Mouse (Mus musculus) hindbrain, embryonic 16.5 days (tissue): ENCODE results near the gene Suclg1. TPM values are rescaled to one million over a fixed set of nuclear protein-coding genes. Genes with fewer than 3 reads are reported as not detected.

ENCODE experiments used
- ATAC-seq: fragments of 200-750 bp; cut with Nextera tagmentation; 2 replicates; pipeline ENCODE4 v1.8.0; 2017; ENCODE audit warnings: moderate TSS enrichment, moderate library complexity
- H3K27ac ChIP-seq: fragments of 300-500 bp; sonication (generic); 2 replicates; pipeline ENCODE4 v1.5.1; 2014; ENCODE audit warnings: low read depth, mild to moderate bottlenecking, control low read depth, low read length, moderate library complexity
- H3K27me3 ChIP-seq: fragments of 300-500 bp; sonication (generic); replicated peaks from 2 replicates; pipeline ENCODE4 v1.6.1; 2014; ENCODE audit warnings: low read length; ENCODE audit not compliant: control insufficient read depth, insufficient read depth
- H3K36me3 ChIP-seq: fragments of 300-500 bp; sonication (generic); 2 replicates; pipeline ENCODE4 v1.6.1; 2014; ENCODE audit warnings: mild to moderate bottlenecking, low read length, moderate library complexity, mixed read lengths; ENCODE audit not compliant: control insufficient read depth, insufficient read depth
- H3K4me1 ChIP-seq: fragments of 300-500 bp; sonication (generic); 2 replicates; pipeline ENCODE4 v1.6.1; 2014; ENCODE audit warnings: low read depth, low read length; ENCODE audit not compliant: control insufficient read depth, insufficient read depth
- H3K4me2 ChIP-seq: fragments of 300-500 bp; sonication (generic); 2 replicates; pipeline ENCODE4 v1.6.1; 2014; ENCODE audit warnings: mild to moderate bottlenecking, low read length, control low read depth, moderate library complexity
- H3K4me3 ChIP-seq: fragments of 300-500 bp; sonication (generic); 2 replicates; pipeline ENCODE4 v1.5.1; 2014; ENCODE audit warnings: mild to moderate bottlenecking, low read length, control low read depth, moderate library complexity
- H3K9ac ChIP-seq: fragments of 300-500 bp; sonication (generic); 2 replicates; pipeline ENCODE4 v1.6.1; 2014; ENCODE audit warnings: low read depth, mild to moderate bottlenecking, control low read depth, low read length, moderate library complexity
- H3K9me3 ChIP-seq: fragments of 300-500 bp; sonication (generic); 2 replicates; pipeline ENCODE4 v1.6.1; 2014; ENCODE audit warnings: mild to moderate bottlenecking, low read length, moderate library complexity; ENCODE audit not compliant: control insufficient read depth
- WGBS: fragments of 180-500 bp; shearing (Covaris S2); extraction: QIAGEN DNeasy Blood & Tissue Kit; methylation state at CpG from one replicate; pipeline ENCODE4 v1.1.7; 2014; 5-methylcytosine and 5-hydroxymethylcytosine counted together
- polyA plus RNA-seq: library from polyadenylated mRNA; unstranded; fragments of >200 nt; fragmentation: Nextera tagmentation; extraction: Ambion mirVana; gene quantifications from 2 replicates; pipeline ENCODE4 v1.2.1, GENCODE M21; 2015

Gene Suclg1
- polyA plus RNA-seq, 1 experiment from 2014 or later, result 151 TPM

DNA sequence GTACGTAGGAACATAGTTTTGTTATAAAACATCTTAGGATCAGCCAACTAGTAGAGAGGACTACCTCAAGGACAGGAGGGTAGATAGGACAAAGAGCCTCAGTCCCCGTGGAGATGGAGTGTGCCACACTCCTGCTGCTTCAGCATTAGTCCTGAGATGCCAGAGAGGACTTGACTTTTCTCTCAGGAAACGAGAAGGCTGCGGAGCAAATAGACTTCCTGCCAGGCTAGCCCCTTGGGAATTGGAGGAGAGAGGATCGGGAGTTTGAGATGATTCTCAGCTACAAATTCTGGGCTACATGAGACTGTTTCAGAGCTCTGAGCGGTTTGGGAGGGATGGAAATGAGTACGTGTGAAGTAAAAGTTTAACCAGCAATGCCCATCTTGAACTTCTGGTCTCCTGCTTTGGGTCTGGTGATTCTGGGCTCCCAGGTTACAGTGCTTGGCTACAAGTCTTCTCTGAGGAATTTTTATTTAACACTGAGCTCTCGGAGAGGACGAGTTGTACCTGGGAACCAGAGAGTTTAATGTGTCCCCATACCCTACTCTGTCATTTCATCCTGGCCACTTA lies 32.4 kb downstream of the Suclg1 start:
- no peaks in the 10 kb centered on the region for H3K27me3 ChIP-seq
- peaks cover 10% of the 10 kb centered on the region for H3K36me3 ChIP-seq
- no peak overlapping the region for H3K27ac ChIP-seq
- WGBS, result 78% methylated on average over 9 of the region's 9 CpGs
- no peak overlapping the region for H3K4me2 ChIP-seq
- H3K4me3 ChIP-seq, result no peak overlapping the region
- H3K4me1 ChIP-seq, result no peaks in the 10 kb centered on the region
- no peak for ATAC-seq
- no peak overlapping the region for H3K9ac ChIP-seq
- no peaks in the 10 kb centered on the region for H3K9me3 ChIP-seq

DNA sequence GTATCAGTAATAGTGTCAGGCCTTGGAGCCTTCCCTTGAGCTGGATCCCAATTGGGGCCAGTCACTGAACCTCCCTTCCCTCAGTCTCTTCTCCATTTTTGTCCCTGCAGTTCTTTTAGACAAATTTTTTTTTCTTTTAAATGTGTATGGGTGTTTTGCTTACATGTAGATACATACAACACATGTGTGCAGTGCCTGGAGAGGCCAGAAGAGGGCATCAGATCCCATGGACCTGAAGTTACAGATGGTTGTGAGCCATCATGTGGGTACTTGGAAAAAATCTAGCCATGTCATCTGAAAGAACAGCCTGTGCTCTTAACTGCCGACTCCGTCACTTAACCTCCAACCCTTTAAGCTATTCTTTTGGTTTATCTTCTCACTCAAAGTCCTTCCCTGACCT lies 38.1 kb downstream of the Suclg1 start:
- Histone ChIP-seq H3K9me3 (no peaks in the 10 kb centered on the region), H3K4me1 (no peaks in the 10 kb centered on the region), H3K9ac (no peak overlapping the region), H3K36me3 (no peaks in the 10 kb centered on the region), H3K27me3 (no peaks in the 10 kb centered on the region), H3K27ac (no peak overlapping the region), H3K4me3 (no peak overlapping the region), H3K4me2 (no peak overlapping the region)
- no peak for ATAC-seq
- 98% methylated on average over 2 of the region's 2 CpGs for WGBS

DNA sequence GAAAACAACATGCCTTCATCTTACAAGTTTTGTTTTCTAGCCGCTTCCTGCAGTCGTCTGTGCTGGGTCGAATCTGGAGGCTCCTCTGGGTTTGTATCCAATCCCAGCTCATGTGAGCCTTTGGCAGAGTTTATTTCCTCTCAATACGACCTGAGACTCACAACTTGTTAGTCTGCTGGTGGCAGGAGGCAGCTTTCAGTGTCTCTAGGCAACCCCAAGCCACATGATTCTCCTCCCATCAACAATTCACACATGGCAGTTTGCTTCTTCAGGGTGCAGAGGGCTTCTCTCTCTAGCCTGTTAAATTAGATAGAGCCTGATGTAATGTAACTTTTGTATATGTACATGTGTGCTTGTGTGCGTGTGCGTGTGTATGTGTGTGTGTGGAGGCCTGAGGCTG lies 58.7 kb downstream of the Suclg1 start:
- Histone ChIP-seq H3K27me3 (no peaks in the 10 kb centered on the region), H3K9ac (no peak overlapping the region), H3K4me3 (no peak overlapping the region), H3K4me2 (no peak overlapping the region), H3K36me3 (no peaks in the 10 kb centered on the region), H3K4me1 (no peaks in the 10 kb centered on the region), H3K27ac (no peak overlapping the region), H3K9me3 (no peaks in the 10 kb centered on the region)
- WGBS, result 61% methylated on average over 6 of the region's 6 CpGs
- ATAC-seq, result 0 out of 2 replicates have a peak, but pooled peaks have one; percentile 40

DNA sequence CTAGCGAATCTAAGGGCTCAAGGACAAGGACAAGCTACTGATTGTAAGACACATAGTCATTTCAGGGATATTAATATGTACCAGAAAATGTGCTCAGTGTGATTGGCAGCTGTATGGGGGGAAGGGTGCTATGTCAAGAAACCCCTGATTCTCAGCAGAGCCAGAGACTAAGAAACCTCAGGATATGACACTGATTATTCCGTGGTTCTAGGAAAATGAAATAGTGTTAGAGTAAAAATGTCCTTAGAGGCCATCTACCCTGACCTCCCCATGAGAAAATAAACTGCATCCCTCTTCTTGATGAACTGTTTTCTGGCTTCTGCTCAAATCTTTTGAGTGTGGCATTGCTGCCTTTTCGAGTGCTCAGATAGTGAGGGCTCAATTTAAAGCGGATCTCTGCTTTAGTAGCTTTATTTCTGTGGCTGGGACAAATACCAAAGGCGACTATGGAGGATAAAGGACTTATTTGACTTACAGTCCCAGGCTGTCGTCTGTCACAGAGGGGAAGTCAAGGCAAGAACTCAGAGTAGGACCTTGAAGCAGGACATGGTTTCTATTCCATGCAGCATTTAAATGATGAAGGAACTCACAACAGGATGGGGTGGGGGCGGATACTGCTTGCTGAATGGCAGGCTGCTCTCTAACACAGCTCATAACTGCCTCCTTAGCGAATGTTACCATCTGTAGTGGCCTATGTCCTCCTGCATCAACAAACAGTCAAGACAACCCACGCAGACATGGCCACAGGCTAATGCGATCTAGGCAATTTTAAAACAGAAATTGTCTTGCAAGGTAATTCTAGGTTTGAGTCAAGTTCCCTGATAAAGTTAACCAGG lies 60.7 kb downstream of the Suclg1 start:
- WGBS, result 77% methylated on average over 10 of the region's 10 CpGs
- Histone ChIP-seq H3K4me2 (no peak overlapping the region), H3K4me3 (no peak overlapping the region), H3K36me3 (no peaks in the 10 kb centered on the region), H3K4me1 (no peaks in the 10 kb centered on the region), H3K27ac (no peak overlapping the region), H3K27me3 (no peaks in the 10 kb centered on the region), H3K9me3 (no peaks in the 10 kb centered on the region), H3K9ac (no peak overlapping the region)
- ATAC-seq, result no peak

DNA sequence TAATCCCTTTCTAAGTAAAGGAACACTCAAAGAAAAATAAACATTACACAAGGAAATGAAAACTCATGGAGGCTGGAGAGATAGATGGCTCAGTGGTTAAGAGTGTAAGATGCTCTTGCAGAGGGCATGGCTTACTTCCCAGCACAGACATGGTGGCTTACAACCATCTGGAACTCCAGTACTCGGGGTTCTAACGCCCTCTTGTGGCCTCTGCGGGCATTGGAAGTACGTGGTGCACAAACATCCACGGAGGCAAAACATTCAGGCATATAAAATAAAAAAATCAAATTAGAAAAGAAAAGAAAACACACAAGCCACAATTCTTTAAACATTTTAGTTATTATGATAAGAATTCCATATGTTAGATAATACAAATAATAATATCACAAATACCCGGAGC lies 63.2 kb downstream of the Suclg1 start:
- H3K4me2 ChIP-seq, result no peak overlapping the region
- no peak overlapping the region for H3K4me3 ChIP-seq
- no peak overlapping the region for H3K27ac ChIP-seq
- no peaks in the 10 kb centered on the region for H3K36me3 ChIP-seq
- H3K27me3 ChIP-seq, result no peaks in the 10 kb centered on the region
- peaks cover 2% of the 10 kb centered on the region; the same call in 1 of the 2 replicates for H3K4me1 ChIP-seq
- no peak for ATAC-seq
- H3K9me3 ChIP-seq, result no peaks in the 10 kb centered on the region
- WGBS, result 74% methylated on average over 6 of the region's 6 CpGs
- H3K9ac ChIP-seq, result no peak overlapping the region

DNA sequence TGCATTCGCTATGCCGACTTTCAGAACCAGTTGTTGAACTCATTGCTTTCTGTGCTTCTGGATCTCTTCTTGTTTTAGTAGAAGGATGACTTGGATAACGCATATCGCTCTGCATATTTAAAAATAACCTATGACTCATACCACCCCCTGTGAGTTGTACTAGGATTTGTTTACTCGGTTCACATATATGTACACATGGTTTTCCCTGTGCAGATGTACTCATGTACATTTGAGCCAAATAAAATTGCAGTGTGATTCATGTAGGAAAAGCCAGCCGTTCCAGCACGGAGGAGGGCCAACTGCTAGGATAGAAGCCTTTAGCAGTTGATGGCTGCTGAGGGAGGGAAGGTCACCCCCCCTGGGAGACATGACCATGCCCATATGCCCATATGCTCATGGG lies 63.6 kb downstream of the Suclg1 start:
- peaks cover 2% of the 10 kb centered on the region; the same call in 1 of the 2 replicates for H3K4me1 ChIP-seq
- H3K4me2 ChIP-seq, result no peak overlapping the region
- H3K9ac ChIP-seq, result no peak overlapping the region
- H3K27me3 ChIP-seq, result no peaks in the 10 kb centered on the region
- no peak for ATAC-seq
- no peaks in the 10 kb centered on the region for H3K36me3 ChIP-seq
- H3K9me3 ChIP-seq, result no peaks in the 10 kb centered on the region
- no peak overlapping the region for H3K4me3 ChIP-seq
- H3K27ac ChIP-seq, result no peak overlapping the region
- WGBS, result 91% methylated on average over 7 of the region's 7 CpGs

DNA sequence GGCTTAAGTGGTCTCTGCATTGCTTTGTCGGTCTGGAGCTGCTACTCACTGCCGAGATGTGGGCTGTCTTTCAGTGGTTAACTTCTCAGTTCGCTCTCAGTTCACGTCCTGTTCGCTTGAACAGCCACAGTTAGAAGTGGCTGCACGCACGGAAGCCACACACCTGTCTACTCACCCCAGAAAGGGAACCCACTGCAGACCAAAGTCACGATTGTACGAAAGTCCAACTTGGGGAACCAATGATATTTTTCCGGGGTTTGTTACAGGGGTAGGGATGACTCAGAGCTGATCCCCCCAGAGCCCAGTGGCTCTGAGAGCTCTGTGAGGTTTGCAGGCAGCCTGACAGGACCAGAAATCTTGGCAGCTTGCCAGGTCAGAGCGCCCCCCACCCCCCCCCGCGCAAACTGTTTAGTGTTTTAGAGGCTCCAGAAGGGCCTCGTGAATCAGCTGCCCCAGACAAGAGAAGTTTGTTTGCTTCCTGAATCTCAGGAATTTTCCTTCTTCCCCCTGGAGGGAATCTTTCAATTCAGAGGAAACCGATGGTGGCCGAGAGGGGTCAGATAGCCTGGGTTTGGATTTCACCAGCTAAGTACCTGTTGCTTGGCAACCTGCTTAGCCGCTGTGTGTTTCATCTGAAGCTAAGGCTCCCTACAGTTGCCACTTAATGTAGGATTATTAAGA lies 66.9 kb downstream of the Suclg1 start:
- peak overlapping the region; percentile 72 for H3K27ac ChIP-seq
- H3K4me3 ChIP-seq, result peak overlapping the region; percentile 51
- under 1% methylated on average over 17 of the region's 17 CpGs for WGBS
- H3K27me3 ChIP-seq, result no peaks in the 10 kb centered on the region
- ATAC-seq, result peak; percentile 92
- peak overlapping the region; percentile 82 for H3K4me2 ChIP-seq
- H3K36me3 ChIP-seq, result no peaks in the 10 kb centered on the region
- peaks cover 2% of the 10 kb centered on the region; the same call in 1 of the 2 replicates for H3K4me1 ChIP-seq
- H3K9me3 ChIP-seq, result no peaks in the 10 kb centered on the region
- H3K9ac ChIP-seq, result peak overlapping the region; percentile 65

DNA sequence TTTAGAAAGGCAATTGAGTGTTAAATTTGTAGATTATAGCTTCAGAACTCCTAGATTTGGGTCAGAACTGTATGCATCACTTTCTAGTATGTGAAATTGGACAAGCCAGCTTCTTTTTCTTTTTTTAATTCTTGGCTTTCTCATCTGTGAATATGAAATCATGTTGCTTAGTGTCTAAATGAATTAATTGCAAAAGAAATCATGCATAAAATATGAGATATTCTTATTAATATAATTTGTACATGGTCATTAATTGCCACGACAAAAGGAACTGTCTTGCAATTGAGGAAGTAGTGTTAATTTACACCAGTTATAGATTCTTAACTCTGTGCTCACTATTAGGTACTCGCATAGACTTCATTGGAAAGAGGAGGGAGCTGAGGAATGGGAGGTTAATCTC lies 74.1 kb downstream of the Suclg1 start:
- H3K9ac ChIP-seq, result no peak overlapping the region
- H3K36me3 ChIP-seq, result no peaks in the 10 kb centered on the region
- H3K27me3 ChIP-seq, result no peaks in the 10 kb centered on the region
- no peak overlapping the region for H3K4me3 ChIP-seq
- no peaks in the 10 kb centered on the region for H3K4me1 ChIP-seq
- no peak overlapping the region for H3K4me2 ChIP-seq
- H3K27ac ChIP-seq, result no peak overlapping the region
- ATAC-seq, result no peak
- H3K9me3 ChIP-seq, result no peaks in the 10 kb centered on the region
- 63% methylated on average over 2 of the region's 2 CpGs for WGBS
